Mouse (Mus musculus) liver, embryonic 11.5 days (tissue): ENCODE results near the gene Cacnb1. TPM values are rescaled to one million over a fixed set of nuclear protein-coding genes. Genes with fewer than 3 reads are reported as not detected.

Source experiments
- ATAC-seq: fragments of 200-750 bp; cut with Nextera tagmentation; replicated peaks from 2 replicates; pipeline ENCODE4 v1.8.0; 2017; ENCODE audit warnings: moderate number of reproducible peaks, mild to moderate bottlenecking, moderate TSS enrichment, moderate library complexity; ENCODE audit not compliant: low FRiP score
- DNase-seq: peaks from one replicate; pipeline ENCODE4 v3.0.0-alpha.2; 2017; ENCODE audit warnings: low spot score
- H3K27ac ChIP-seq: fragments of 300-500 bp; sonication (generic); 2 replicates; pipeline ENCODE4 v1.5.1; 2014; ENCODE audit warnings: mild to moderate bottlenecking, low read depth, low read length, control low read depth
- H3K27me3 ChIP-seq: fragments of 300-500 bp; sonication (generic); replicated peaks from 2 replicates; pipeline ENCODE4 v1.6.1; 2014; ENCODE audit warnings: low read length, mixed read lengths; ENCODE audit not compliant: control insufficient read depth, insufficient read depth
- H3K36me3 ChIP-seq: fragments of 300-500 bp; sonication (generic); 2 replicates; pipeline ENCODE4 v1.6.1; 2014; ENCODE audit warnings: mild to moderate bottlenecking, low read length, moderate library complexity, mixed read lengths; ENCODE audit not compliant: control insufficient read depth, insufficient read depth
- H3K4me1 ChIP-seq: fragments of 300-500 bp; sonication (generic); replicated peaks from 2 replicates; pipeline ENCODE4 v1.6.1; 2014; ENCODE audit warnings: low read length, mixed read lengths; ENCODE audit not compliant: control insufficient read depth, insufficient read depth
- H3K4me2 ChIP-seq: fragments of 300-500 bp; sonication (generic); 2 replicates; pipeline ENCODE4 v1.6.1; 2014; ENCODE audit warnings: mild to moderate bottlenecking, control low read depth, moderate library complexity
- H3K4me3 ChIP-seq: fragments of 300-500 bp; sonication (generic); 2 replicates; pipeline ENCODE4 v1.5.1; 2014; ENCODE audit warnings: low read depth, low read length, control low read depth
- H3K9ac ChIP-seq: fragments of 300-500 bp; sonication (generic); 2 replicates; pipeline ENCODE4 v1.6.1; 2014; ENCODE audit warnings: low read depth, low read length, control low read depth
- H3K9me3 ChIP-seq: fragments of 300-500 bp; sonication (generic); 2 replicates; pipeline ENCODE4 v1.6.1; 2016; ENCODE audit warnings: low read length, inconsistent platforms, mixed read lengths; ENCODE audit not compliant: control insufficient read depth
- WGBS: fragments of 180-500 bp; shearing (Covaris S2); extraction: QIAGEN DNeasy Blood & Tissue Kit; methylation state at CpG from one replicate; pipeline ENCODE4 v1.1.7; 2014; 5-methylcytosine and 5-hydroxymethylcytosine counted together
- polyA plus RNA-seq: library from polyadenylated mRNA; unstranded; fragments of >200 nt; fragmentation: Nextera tagmentation; extraction: Ambion mirVana; gene quantifications from 2 replicates; pipeline ENCODE4 v1.2.1, GENCODE M21; 2014

Cacnb1 gene
- polyA plus RNA-seq, 1 experiment from 2014 or later, result 2.2 TPM

DNA sequence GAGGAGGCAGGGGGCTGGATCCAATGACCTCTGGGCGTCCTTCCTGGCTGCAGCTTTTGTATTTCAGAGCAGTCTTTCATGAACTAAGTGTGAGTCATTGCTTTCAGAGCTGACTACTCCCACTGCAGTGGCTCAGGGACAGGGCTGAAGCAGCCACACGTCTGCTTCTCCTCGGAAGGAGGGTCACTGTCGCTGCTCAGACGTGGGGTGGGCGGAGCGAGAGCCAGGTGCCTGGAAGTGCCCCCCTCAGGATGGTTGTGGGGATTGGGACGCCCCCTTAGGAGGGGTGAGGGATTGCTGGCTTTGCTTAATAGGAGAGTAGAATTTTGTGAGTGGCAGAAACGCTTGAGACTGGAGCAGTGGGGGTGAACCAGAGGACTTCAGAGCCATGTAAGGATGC is 34.6 kb upstream of the Cacnb1 start:
- 21% methylated on average over 9 of the region's 9 CpGs for WGBS
- DNase-seq (no peak), ATAC-seq (no peak)
- no peak overlapping the region for H3K9ac ChIP-seq
- no peak overlapping the region for H3K27ac ChIP-seq
- no peak overlapping the region for H3K4me2 ChIP-seq
- H3K4me1 ChIP-seq, result peaks cover 6% of the 10 kb centered on the region
- no peaks in the 10 kb centered on the region for H3K36me3 ChIP-seq
- peaks cover 35% of the 10 kb centered on the region for H3K27me3 ChIP-seq
- H3K9me3 ChIP-seq, result no peaks in the 10 kb centered on the region
- H3K4me3 ChIP-seq, result no peak overlapping the region

- H3K27ac ChIP-seq, result no peak within 1 kb of the TSS
- H3K4me1 ChIP-seq, result peaks cover 10% of the 10 kb centered on the region
- peak; percentile 82 for DNase-seq
- peak within 1 kb of the TSS; percentile 64 for H3K4me2 ChIP-seq
- no peaks in the 10 kb centered on the region for H3K9me3 ChIP-seq
- H3K27me3 ChIP-seq, result peaks cover 71% of the 10 kb centered on the region
- ATAC-seq, result peak; percentile 68
- H3K4me3 ChIP-seq, result peak within 1 kb of the TSS; percentile 42
- WGBS, result 3% methylated on average over 44 of the region's 48 CpGs
- no peak within 1 kb of the TSS for H3K9ac ChIP-seq
- no peaks in the 10 kb centered on the region for H3K36me3 ChIP-seq
Observed at GRCm38 (mm10) chr11:98052989-98053834, 30.4 kb upstream of the Cacnb1 start, which contains the start of gene Stac2. Gene Stac2, minus strand, starts transcription at chr11:98053462.

DNA sequence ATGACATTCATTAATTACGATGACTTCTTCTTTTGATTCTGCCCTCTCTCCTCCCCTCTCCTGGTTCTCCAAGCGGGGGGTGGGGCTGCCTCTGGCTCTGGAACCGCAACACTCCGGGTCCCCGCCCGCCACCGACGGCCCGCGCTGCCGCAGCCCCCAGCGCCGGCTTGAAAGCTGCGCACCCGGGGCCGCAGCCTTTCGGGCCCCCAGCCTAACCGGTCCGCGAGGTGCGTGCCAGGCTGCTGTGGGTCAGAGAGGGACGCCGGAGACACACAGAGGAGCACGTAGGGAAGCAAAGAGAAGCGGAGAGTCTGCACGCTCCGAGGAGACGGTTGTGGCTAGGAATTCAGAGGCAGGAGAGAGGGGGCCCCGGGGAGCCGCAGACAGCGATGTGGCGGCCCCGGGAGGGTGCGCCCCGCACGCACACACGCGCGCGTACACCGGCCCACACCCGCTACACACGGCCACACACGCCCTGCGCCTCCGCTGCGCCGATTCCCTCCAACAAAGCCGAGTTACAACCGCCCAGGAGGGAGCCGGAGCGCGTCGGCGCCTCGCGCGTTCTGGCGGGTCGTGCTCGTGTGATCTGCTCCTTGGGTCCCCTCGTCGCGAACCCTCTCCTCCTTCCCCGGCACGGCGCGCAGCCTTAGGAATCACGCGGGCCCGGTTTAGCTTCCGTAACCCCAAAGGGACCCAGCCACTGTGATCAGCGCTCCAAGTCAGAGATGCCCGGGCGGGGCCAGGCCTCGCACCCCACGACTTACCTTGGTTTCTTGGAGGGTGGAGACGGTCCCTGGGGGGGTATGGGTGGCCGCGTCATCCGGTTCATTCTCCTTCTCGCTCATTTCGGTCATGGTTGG is 29.5 kb upstream of the Cacnb1 start:
- peak; percentile 52 for DNase-seq
- peaks cover 77% of the 10 kb centered on the region for H3K27me3 ChIP-seq
- H3K27ac ChIP-seq, result no peak overlapping the region
- ATAC-seq, result no peak
- no peaks in the 10 kb centered on the region for H3K9me3 ChIP-seq
- H3K4me1 ChIP-seq, result peaks cover 10% of the 10 kb centered on the region
- H3K4me3 ChIP-seq, result peak overlapping the region; percentile 42
- peak overlapping the region; percentile 64 for H3K4me2 ChIP-seq
- H3K9ac ChIP-seq, result no peak overlapping the region
- H3K36me3 ChIP-seq, result no peaks in the 10 kb centered on the region
- WGBS, result 2% methylated on average over 76 of the region's 83 CpGs

DNA sequence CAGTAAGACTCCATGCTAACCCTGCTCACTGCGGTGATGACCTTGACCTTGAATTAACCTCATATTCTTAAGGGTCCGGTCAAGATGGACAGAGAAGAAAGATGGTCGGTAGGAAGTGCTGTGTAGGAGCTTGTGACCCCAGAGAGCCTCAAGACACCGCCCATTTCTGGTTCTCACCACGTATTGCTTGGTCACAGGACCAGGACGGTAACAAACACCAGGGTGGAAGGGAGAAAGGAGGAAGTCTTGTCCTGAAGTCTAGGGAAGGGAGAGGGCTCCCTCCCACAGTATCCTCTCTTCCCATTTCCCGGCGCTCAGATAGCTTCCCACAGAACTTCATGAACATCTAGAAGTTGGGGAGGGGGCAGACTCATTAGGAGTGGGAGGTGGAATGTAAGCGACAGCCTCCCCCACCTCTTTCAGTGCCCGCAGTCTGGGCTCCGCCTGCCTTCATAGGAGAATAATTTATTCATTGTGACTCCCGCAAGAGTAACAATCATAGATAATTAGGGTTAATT is 28.8 kb upstream of the Cacnb1 start:
- Histone ChIP-seq H3K27me3 (peaks cover 74% of the 10 kb centered on the region), H3K9me3 (no peaks in the 10 kb centered on the region), H3K4me1 (peaks cover 10% of the 10 kb centered on the region), H3K27ac (no peak overlapping the region), H3K36me3 (no peaks in the 10 kb centered on the region), H3K4me2 (no peak overlapping the region; the same call in 1 of the 2 replicates), H3K9ac (no peak overlapping the region), H3K4me3 (no peak overlapping the region; the same call in 1 of the 2 replicates)
- DNase-seq (no peak), ATAC-seq (no peak)
- 7% methylated on average over 12 of the region's 12 CpGs for WGBS

DNA sequence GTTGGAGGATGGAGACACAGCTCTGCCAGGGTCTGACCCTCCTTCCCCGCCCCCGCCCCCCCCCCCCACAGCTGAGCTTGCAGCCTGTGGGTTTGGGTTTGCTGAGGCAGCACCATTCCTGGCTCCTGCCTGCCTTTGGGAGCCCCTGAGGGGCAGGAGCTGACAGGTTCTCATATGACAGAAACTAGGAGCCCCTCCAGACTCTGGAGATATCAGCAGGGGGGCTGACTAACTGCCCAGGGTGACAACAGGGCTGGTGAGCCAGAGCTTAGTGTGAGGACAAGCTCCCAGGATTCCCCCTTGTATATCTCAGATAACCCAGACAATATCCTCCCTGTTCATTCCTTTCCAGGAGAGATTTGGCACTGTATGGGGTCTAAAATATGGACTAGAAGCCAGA is 28.1 kb upstream of the Cacnb1 start:
- no peak for ATAC-seq
- Histone ChIP-seq H3K27me3 (peaks cover 74% of the 10 kb centered on the region), H3K4me1 (peaks cover 10% of the 10 kb centered on the region), H3K27ac (no peak overlapping the region), H3K36me3 (no peaks in the 10 kb centered on the region), H3K4me2 (no peak overlapping the region), H3K4me3 (no peak overlapping the region), H3K9ac (no peak overlapping the region), H3K9me3 (no peaks in the 10 kb centered on the region)
- 60% methylated on average over 1 of the region's 2 CpGs for WGBS
- DNase-seq, result no peak

DNA sequence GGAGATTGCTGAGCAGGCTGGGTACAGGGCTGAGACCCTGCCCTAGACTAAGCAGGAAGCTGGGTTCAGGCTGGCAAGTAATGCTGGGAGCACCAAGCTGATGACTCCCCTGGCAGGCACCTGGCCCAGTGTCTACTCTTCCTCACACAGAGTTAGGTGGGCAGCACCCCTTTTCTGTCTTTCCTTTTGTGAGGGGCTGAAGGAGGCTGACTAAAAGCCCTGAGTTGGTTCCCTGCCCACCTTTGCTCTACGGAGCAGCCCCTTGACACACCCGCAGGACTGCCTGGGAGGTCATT is 27.6 kb upstream of the Cacnb1 start:
- no peak overlapping the region for H3K27ac ChIP-seq
- no peak overlapping the region for H3K4me3 ChIP-seq
- ATAC-seq (no peak), DNase-seq (no peak)
- 35% methylated on average over 2 of the region's 2 CpGs for WGBS
- no peak overlapping the region for H3K4me2 ChIP-seq
- H3K4me1 ChIP-seq, result peaks cover 10% of the 10 kb centered on the region
- no peaks in the 10 kb centered on the region for H3K9me3 ChIP-seq
- H3K27me3 ChIP-seq, result peaks cover 70% of the 10 kb centered on the region
- H3K36me3 ChIP-seq, result no peaks in the 10 kb centered on the region
- no peak overlapping the region for H3K9ac ChIP-seq

DNA sequence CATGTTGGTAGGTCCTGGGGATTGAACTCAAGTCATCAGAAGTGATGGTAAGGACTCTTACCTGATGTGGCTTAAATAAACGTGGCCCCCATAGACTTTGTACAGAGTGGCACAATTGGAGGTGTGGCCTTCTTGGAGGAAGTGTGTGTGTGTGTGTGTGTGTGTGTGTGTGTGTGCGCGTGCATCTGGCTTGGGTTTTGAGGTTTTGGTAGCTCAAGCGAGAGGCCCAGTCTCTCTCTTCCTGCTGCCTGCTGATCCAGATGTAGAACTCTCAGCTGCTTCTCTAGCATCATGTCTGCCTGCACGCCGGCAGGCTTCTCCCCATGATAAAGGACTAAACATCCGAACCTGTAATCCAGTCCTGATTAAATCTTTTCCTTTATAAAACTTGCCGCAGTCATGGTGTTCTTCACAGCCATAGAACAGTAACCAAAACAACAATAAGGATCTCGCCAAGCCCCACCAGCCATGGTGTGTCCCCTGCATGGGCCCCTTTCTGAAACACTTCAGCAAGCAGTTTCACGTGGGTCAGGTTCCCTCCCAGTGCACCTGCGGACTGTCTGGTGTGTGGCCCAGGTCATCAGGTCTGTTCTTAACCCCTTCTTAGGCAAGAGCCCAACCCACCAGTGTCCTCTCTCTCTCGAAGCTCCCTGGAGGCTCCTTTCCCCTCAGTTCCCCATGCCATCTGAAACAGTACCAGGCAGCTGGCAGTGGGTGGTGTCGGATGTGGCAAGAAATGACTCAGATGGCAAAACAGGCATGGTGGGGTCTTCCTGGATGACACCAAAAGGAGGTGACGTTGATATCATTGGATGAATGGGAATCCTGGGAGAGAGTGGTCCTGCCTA is 27.1 kb upstream of the Cacnb1 start:
- no peaks in the 10 kb centered on the region for H3K36me3 ChIP-seq
- peaks cover 10% of the 10 kb centered on the region for H3K4me1 ChIP-seq
- ATAC-seq (no peak), DNase-seq (no peak)
- H3K27ac ChIP-seq, result no peak overlapping the region
- H3K4me2 ChIP-seq, result no peak overlapping the region
- 62% methylated on average over 14 of the region's 14 CpGs for WGBS
- H3K9ac ChIP-seq, result no peak overlapping the region
- H3K9me3 ChIP-seq, result no peaks in the 10 kb centered on the region
- peaks cover 64% of the 10 kb centered on the region for H3K27me3 ChIP-seq
- H3K4me3 ChIP-seq, result no peak overlapping the region

DNA sequence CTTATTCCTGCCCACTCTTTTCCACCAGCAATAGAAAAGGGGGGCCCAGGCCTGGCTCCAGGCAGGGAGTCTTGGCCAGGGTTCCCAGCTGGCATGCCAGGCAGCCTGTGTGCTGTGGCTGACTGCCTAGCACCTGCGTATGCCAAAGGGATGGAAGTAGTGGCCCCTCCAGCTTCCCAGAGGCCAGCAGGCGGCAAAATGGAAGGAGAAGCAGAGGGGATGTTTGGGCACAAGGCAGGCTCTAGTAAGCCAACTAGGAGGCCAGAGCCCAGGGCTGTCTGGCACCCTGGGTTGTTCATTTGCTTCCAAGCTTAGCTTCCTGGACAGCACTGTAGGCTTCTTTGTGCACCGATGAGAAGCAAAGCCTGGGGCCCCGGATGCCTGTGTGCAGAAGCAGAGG is 24.9 kb upstream of the Cacnb1 start:
- Histone ChIP-seq H3K27me3 (peaks cover 53% of the 10 kb centered on the region), H3K4me1 (peaks cover 6% of the 10 kb centered on the region), H3K27ac (no peak overlapping the region), H3K9me3 (no peaks in the 10 kb centered on the region), H3K36me3 (no peaks in the 10 kb centered on the region), H3K4me2 (no peak overlapping the region), H3K4me3 (no peak overlapping the region), H3K9ac (no peak overlapping the region)
- 78% methylated on average over 4 of the region's 4 CpGs for WGBS
- ATAC-seq (no peak), DNase-seq (no peak)
